Mouse (Mus musculus) thymus, postnatal 14 days (tissue): ENCODE results near the gene Nphp4.

Experiments used
- DNase-seq: peaks from one replicate; pipeline ENCODE4 v3.0.0; 2021

Gene Nphp4

GRCm38 (mm10) chr4:152568662-152569395 lies 92.3 kb downstream of the Nphp4 start:
- no peak for DNase-seq

GRCm38 (mm10) chr4:152574266-152574665 lies 97.8 kb downstream of the Nphp4 start:
- DNase-seq: no peak

GRCm38 (mm10) chr4:152576826-152577225 lies 100.3 kb downstream of the Nphp4 start:
- DNase-seq: no peak

GRCm38 (mm10) chr4:152579956-152580355 lies 103.5 kb downstream of the Nphp4 start:
- DNase-seq: no peak

GRCm38 (mm10) chr4:152582206-152582605 lies 105.7 kb downstream of the Nphp4 start:
- no peak for DNase-seq

GRCm38 (mm10) chr4:152583616-152584015 lies 107.1 kb downstream of the Nphp4 start:
- no peak for DNase-seq

- no peak for DNase-seq
Observed at GRCm38 (mm10) chr4:152585526-152585925, 109.0 kb downstream of the Nphp4 start.

GRCm38 (mm10) chr4:152586175-152586574 lies 109.7 kb downstream of the Nphp4 start:
- peak; percentile 23 for DNase-seq

GRCm38 (mm10) chr4:152604285-152604684 lies 127.8 kb downstream of the Nphp4 start:
- DNase-seq: no peak

GRCm38 (mm10) chr4:152609196-152609595 lies 132.7 kb downstream of the Nphp4 start:
- DNase-seq: no peak

- no peak for DNase-seq
Observed at GRCm38 (mm10) chr4:152610026-152610425, 133.5 kb downstream of the Nphp4 start.
